Mouse (Mus musculus) ovary, adult 18-20 months (tissue): Measurements from ENCODE around the gene Scamp2.

ENCODE experiments used
- DNase-seq: peaks from one replicate; pipeline ENCODE4 v3.0.0; 2022; ENCODE audit warnings: low spot score, mixed read lengths

Scamp2 gene

GRCm38 (mm10) chr9:57593454-57594173 lies 32.9 kb downstream of the Scamp2 start:
- DNase-seq = no peak

GRCm38 (mm10) chr9:57594174-57594509 lies 33.4 kb downstream of the Scamp2 start:
- DNase-seq = no peak

DNA sequence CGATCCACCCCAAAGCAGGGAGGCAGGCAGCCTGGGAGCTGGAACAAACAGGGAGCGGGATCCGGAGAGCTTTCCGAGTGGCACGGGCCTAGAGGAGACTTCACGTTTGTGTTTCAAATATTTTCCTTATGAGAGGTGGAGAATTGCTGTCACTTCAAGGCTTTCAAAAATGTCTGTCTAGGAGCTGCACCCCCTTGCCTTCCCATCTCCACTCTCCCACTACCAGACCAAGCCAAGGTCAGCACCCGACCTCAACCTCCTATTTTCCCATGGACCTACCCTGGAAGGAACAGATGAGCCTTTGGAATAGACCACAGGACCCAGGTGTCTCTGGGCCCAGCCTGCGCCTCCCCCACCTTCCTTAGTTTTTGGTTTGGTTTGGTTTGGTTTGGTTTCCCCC lies 36.5 kb downstream of the Scamp2 start:
- DNase-seq = no peak

DNA sequence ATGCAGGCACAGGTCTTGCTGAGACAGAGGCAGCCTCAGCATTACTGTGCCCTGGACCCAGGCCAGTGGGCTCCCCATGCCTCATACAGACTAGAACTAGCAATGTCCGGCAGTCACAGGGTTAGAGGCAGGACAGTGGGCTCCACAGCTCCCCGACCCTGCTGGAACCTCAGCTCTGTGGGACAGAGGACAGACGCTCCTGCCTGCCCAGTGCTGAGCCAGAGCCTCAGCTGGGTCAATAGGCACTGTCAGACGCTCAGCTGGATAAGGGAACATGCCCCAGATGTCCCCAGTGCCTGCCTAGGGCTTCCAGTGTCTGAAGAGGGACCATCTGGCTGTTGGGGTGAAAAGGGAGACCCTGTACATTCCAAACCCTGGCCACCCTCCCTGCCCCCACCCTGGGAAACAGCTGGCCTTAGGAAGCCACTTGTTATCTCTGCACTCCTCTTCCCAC lies 37.2 kb downstream of the Scamp2 start:
- DNase-seq = no peak

GRCm38 (mm10) chr9:57598851-57599563 lies 38.3 kb downstream of the Scamp2 start:
- DNase-seq = no peak

- DNase-seq = no peak
These were observed 40.0 kb downstream of the Scamp2 start for GRCm38 (mm10) chr9:57600620-57601352.

GRCm38 (mm10) chr9:57601353-57601706 lies 40.6 kb downstream of the Scamp2 start:
- DNase-seq = no peak

DNA sequence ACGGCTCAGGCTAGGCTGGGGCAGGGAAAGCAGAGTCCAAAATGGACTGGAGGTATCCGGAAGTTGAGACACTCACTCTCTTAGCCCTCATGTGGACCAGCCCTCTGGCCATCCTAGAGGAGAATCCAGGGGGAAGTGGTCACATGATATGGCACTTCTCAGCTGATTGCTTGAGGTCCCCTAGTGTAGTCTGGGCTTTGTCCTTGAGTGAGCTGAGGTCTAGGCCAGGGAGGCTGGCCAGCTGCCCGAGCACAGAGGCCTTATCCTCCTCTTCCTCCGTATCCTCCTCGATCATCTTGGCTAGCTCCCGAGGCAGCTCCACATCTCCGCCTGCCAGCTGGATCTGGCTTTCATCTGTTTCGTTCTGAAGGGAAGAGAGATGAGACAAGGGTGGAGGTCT lies 41.4 kb downstream of the Scamp2 start:
- DNase-seq = peak; percentile 32

GRCm38 (mm10) chr9:57604875-57605274 lies 44.1 kb downstream of the Scamp2 start:
- no peak for DNase-seq

GRCm38 (mm10) chr9:57605503-57605902 lies 44.8 kb downstream of the Scamp2 start:
- no peak for DNase-seq

DNA sequence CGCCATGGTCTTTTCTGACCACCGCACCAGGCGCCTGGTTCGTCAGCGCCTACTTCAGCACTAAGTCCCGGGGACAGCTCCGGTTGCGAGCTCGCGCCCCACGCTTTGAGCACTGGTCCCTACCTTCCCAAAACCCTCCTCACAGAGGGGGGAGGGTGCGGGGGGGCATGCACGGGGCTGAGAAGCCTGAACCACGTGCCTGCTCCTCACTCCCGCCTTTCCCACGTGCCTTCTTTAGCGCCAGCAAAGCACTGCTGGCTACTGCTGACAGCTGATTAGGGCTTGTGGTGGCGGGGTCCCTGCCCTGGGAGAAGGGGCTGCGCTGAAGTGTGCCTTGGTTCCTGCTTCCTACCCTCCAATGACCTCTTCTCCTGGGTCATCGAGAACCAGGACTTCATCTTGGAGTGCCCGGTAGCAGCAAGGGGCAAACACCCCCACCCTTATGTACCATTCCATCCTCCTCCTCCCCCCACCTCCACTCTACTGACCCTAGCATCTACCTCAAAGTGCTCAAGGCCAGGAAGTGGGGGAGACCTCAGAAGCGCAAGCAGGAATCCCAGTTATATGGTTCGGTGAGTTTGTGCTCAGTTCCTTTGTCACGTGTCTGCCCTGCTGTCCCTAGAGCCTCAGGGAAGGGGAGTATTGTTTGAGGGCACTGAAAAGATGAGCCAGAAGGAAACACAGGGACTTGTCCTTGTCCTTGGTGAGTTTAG lies 45.6 kb downstream of the Scamp2 start, which contains the start of gene Cplx3:
Cplx3 (minus strand) TSS at position 143 of the 713 bp plus-strand sequence.
- DNase-seq = peak; percentile 23

- DNase-seq = no peak
These were observed 49.1 kb downstream of the Scamp2 start for GRCm38 (mm10) chr9:57609803-57610202.

DNA sequence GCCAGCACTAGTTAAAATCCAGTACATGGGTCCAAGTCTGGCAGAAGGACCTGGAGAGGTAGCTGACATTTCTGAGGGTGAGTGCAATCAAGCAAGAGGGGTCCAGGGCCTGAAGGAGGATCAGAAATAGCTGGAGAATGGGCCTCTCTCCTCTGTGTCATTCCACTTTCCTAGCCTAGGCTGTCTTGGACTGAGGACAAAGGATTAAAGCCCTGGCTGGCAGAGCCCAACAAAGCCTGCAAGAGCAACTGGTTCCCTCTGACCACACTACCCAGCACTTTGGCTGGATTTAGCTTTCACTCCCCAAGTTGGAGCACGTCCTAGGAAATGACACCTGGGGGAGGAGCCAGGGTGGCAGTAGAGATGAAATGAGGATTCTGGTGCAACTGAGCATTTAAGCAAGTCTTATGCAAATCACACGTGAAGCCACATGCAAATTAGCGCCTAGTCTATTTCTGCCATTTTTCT lies 49.6 kb downstream of the Scamp2 start:
- DNase-seq = no peak

- no peak for DNase-seq
These were observed 51.8 kb downstream of the Scamp2 start for GRCm38 (mm10) chr9:57612587-57612986.

- no peak for DNase-seq
These were observed 53.2 kb downstream of the Scamp2 start for GRCm38 (mm10) chr9:57613975-57614374.

DNA sequence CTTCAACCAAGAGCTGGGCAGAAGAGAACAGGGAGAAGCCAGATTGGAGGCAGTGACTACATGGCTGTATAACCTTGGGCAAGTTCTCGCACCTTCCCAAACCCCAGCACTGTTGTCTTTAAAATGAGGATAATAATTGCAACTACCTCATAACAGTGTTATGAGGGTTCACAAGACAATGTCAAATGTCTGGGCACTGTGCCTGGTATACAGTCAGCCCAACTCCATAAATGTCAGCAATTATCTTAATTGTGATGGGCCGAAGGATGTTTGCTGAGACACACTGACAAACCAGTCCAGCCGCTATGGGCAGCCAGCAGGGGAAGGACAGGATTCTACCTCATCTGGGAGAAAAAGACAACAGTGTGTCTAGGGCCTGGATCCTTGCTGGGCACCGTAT lies 54.0 kb downstream of the Scamp2 start:
- no peak for DNase-seq

DNA sequence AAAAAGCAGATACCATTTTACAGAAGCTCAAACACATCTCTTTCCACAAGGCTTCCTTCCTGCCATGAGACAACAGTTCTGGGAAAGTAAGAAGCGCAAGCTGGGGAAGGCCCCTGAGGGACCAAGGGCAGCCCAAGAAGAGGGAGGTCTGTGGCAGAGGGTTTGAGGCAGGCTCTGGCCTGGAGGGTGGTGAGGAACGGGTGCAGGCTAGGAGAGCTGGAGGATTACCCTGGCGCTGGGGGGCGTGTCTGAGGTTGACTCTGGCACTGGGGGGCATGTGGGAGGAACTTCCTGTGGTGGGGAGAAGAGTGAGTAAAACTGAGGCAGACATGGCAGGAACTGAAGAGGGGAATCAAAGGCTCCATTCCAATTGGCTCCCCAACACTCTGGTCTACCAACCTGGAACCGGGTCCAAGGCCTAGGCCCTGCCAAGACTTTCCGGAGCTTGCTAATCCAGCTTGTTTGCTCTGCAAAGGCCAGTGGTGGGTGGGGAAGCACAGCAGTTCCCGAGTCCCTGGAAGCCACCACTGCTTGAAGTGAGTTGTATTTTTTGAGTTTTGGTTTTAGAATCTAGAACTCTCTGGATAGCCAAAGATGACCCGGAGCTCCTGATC lies 56.9 kb downstream of the Scamp2 start:
- no peak for DNase-seq

- no peak for DNase-seq
These were observed 58.1 kb downstream of the Scamp2 start for GRCm38 (mm10) chr9:57618854-57619253.

GRCm38 (mm10) chr9:57620674-57621073 lies 59.9 kb downstream of the Scamp2 start, which contains the start of gene Lman1l:
Gene Lman1l, minus strand, starts transcription at chr9:57620774.
- DNase-seq = no peak

GRCm38 (mm10) chr9:57624295-57624694 lies 63.6 kb downstream of the Scamp2 start:
- no peak for DNase-seq

DNA sequence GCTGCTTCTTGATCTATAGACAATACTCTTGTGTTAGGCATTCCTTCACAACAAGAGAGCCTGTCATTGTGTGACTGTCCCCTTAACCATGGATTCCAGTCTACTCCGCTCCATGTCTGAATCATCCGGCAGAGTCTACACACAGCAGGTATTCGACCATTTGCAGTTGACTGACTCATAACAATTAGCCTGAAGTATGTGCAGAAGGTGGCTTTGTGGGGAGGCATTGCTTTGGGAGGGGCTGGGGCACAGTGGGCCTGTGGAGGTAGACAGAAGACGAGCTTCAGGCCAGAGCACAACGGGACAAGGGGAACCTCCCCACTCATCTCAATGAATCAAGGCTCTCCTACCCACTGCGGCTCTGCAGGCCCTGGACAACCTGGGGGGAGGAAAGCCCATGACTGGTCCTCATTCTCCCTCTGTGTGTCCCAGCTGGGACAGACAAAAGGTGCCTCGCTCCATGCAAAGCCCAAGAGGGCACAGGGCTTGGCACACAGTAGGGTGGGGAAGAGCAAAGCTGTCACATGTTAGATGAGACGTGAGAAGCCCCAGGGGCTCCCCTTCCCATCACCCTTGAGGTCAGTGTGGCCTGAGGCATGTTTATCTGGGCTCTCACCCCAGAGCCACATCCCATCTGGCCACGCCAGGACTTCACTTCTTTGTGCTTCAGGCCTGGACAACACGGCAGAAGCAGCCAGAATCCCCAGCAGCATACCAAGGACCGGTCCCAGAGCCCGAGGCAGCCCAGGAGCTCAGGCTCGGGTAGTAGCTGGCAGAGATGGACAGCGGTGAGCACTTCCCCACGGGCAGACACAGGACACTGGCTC lies 65.1 kb downstream of the Scamp2 start:
- no peak for DNase-seq
